Mouse (Mus musculus): Measurements from ENCODE around the gene Gm49450. TPM values are rescaled to one million over a fixed set of nuclear protein-coding genes. Genes with fewer than 3 reads are reported as not detected.
A peak's percentile ranks its signal among the peaks of the same experiment; 100 is the strongest.

Gm49450 gene
- total RNA-seq, 2 experiments from 2014 or later, result not detected

DNA sequence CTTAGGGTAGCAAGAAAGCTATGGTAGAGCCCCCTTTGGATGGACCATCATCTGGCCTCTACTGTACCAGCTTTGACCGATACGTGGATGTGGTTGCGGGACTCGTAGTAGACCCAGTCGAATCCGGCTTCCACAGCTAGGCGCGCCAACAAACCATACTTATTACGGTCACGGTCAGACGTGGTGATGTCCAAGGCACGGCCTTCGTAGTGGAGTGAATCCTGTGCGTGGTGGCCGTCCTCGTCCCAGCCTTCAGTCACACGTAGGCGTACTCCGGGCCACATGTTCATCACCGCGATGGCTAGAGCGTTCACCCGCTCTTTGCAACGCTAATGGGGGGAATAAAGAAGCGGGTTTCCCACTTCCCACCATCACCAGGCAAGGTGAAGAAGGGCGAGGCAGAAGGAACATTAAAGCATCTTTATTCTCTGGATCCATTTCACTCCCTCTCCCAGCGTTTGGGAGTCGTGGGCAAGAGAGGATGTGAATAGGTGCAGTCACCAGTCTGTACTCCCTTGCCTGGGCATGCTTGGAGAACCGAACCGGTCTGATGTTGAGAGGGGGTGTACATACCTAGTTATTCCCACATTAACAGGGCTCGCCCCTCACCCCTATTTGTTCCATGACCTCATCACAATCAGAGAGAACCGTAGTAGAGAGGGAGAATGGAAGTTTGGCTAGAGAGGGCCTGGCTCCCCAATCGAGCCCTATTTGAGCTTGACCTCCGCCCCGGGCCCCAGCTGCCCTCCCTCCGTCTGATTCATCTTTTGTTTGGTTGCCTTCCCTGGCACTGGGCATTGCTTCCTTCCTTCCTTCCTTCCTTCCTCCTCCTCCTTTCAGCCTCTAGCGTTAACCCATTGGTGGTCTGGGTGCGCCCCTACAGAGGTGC is 58.4 kb downstream of the Gm49450 start:
- DNase-seq (ENCODE audit: low spot score in 2 of 2), result no peak

DNA sequence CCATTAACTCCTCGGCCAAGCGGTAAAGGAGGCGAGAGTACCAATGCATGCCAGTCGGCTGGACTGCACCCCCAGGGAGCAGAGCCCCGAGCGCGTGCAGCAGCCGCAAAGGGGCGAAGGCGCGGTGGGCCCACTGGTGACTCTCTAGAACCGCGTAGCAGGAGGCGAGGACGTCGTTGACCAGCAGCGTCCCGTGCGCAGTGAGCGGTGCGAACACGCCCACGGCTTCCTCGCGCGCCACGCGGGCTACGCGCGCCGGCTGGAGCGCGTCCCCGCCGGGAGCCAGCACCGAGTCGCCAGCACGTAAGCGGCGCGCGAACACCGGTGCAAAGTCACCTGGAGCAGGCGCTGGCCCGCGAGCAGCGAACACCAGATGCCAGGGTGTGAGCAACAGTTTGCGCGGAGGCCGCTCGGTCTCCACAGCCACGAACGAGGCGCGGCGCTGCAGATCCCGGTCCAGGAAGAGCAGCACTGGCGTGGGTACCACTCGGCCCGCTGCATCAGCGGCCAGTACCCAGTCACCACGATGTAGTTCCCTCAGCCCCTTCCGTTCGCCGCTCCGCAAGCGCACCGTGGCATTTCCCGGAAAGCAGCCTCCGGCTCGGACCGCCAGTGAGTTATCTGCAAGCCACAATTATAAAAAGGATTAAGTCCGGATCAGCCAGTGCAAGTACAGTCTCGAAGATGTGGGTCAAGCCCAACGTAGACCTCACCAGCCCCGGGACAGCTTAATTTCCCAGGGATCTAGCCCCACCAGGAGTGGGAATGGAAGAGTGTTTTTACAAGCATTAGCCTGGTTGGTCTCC is 59.2 kb downstream of the Gm49450 start, which contains the start of gene Rhebl1:
Rhebl1 (minus strand) TSS at position 601 of the 806 bp plus-strand sequence.
- DNase-seq (ENCODE audit: low spot score in 2 of 2), result peak; percentile 36 to 54

DNA sequence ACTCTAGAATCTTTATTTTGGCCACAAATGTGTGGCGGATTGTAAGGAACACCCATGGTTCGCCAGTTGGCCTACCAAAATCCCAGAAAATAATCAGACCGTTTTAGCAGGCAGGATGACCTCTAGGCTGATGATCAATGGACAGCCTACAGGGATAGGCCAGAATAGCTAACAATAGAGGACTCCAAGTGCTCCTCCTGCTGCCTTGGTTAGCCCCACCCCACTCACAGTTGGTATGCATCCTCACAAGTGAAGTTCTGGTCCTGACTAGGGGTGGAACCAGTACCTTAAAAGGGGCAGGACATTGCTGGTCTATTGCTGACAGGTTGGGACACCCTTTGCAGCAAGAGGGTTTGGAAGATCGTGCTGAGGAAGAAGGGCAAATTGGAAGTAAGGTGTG is 60.3 kb downstream of the Gm49450 start:
- no peak for DNase-seq (ENCODE audit: low spot score in 2 of 2)

DNA sequence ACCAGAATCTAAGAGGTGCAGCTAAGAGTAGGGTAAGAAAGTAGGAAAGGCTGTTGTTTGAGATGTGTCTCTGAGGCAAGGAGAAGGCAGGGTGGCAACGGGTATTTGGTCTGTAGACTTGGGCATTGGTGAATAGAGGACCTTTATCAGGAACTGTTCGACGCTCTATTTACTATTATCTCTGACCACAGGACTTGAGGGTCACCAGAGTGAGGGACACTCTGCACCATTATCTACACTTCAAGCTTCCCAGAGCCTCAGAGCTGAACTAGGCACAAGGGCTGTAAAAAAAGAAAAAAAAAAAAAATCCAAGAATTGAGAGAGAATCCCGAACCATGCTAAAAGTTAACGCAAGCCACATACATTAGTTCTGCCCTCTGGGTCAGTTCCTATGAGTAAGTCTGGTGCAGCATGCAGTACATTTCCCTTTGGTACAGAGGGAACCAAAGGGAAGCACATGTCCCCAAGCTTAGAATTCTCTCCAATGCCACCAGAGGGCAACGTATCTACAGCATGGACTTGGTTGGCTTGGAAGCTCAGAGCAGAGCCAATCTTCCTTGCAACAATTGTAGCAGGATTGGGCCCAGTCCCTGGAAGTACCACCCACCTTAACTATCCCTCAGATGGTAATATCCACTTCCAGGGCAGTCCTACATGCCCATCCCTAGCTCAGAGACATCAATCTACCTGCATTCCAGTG is 61.3 kb downstream of the Gm49450 start:
- peak; percentile 60 for DNase-seq (ENCODE audit: low spot score in 2 of 2)

DNA sequence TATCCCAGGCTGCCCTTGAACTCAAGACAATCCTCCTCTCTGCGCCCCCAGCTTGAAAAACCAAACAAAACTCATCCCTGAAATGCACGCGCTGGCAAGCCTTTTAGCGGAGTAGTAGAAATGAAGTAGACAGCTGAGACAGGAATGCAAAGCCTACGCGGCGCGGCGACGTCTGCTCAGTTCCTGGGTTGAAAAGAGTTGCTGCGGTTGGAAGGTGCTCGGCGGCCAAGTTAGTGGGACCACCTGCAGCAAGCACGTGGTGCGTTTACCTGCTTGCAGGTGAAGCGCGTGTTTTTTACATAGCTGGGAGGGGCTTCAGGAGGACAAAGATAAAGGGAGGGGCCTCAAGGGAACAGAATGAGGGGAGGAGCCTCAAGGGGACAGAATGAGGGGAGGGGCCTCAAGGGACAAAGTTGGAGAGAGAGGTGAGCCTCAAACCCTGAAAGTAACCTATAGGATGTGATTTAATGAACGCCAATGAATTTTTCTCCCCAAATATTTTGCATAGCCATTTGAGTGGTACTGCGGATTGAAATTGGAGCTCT is 62.1 kb downstream of the Gm49450 start:
- no peak for DNase-seq (ENCODE audit: low spot score in 2 of 2)

DNA sequence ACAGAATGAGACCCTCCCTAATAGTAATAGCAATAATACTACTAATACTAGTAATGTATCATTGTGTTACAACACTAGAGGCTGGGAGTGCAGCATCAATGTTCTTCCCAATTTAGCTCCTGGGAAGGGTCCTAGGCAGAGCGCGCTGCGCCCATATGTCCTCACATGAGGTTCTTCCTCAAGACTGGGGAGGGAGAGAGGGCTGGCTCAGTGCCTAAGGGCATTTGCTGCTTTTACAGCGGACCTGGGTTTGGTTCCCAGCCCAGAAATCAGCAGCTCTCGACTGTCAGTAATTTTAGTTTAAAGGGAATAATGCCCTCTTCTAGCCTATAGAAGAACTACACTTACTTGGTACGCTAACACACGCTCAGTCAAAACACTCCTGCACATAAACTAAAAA is 65.8 kb downstream of the Gm49450 start:
- DNase-seq (ENCODE audit: low spot score in 2 of 2), result no peak

DNA sequence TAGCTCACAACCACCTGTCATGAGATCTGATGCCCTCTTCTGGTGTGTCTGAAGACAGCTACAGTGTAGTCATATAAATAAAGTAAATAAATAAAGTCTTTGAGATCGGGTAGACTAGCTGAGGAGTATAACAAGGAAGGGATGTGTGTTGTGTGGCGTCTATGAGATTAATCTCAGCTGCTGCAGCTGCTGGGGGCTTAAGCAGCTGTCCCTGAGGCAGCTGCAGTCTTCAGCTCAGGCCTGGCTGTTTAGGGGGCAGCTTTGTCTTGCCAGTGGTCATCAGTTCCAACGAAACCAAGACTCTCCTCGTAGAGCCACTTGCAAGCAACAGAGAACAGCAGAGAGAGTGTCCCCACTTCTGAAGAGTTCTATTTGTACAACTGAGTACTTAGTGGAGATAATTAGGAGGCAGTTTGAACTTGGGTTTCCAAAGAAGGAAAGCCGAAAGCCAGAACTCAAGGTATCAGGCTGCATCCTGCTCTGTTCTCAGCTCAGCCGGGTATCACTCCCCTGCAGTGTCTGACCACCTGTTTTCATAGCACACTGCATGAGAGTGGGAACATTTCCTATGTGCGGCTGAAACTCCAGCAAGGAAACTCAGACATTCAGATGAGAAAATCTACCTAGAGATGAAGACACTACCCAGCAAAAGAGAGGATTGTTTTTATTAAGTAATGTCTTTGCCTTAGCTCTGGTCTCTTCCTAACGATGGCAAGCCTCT is 66.5 kb downstream of the Gm49450 start:
- no peak for DNase-seq (ENCODE audit: low spot score in 2 of 2)

DNA sequence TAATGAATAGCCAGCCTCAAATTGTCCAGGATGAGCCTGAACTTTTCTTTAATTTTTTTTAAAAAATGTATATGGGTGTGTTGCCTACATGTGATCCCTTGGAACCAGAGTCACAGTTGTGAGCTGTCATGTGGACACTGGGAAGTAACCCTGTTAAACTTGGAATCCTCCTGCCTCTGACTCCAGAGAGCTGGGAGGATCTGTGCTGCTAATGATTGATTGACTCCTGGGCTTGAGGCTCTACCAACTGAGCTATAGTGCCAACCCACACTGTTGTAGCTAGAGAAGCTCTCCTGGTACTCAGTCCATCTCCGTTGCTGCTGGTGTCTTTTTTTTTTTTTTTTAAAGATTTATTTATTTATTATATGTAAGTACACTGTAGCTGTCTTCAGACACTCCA is 69.2 kb downstream of the Gm49450 start:
- DNase-seq (ENCODE audit: low spot score in 2 of 2), result no peak

DNA sequence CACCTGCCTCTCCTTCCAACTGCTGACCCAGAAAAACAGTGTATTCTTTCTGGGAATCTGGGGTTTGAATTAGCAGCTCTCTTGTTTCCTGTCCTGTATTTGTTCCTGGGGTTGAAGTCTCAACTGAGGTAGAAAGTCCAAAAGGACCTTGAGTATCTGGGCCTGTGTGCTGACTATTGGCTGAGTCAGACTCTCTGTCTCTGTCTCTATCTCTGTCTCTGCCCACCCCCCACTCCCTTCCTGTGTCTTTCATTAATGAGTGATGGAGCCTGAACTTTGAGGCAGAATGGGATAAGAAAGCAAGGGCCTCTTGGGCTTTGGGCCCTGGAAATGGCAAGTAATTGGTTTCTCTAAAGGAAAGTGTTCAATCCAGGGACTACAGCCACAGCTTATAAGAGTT is 69.7 kb downstream of the Gm49450 start:
- no peak for DNase-seq (ENCODE audit: low spot score in 2 of 2)

Other genes with a start within 250 kb of the Gm49450 start
- gene Ccdc65, start 245.3 kb downstream of the Gm49450 start, total RNA-seq (2021), result 10 to 100 TPM in 1 of 2 experiments, 1 to 10 TPM in 1; 9.5 to 10.5 TPM
- 1 to 10 TPM; 1.9 to 2.6 TPM for gene Fkbp11, start 225.4 kb downstream of the Gm49450 start, total RNA-seq (2021)
- 100 to 1,000 TPM; 724 to 773 TPM for gene Arf3, start 190.3 kb downstream of the Gm49450 start, total RNA-seq (2021)
- 1 to 10 TPM in 1 of 2 experiments, under 1 TPM in 1; 0.63 to 1.1 TPM for gene Wnt10b, start 175.4 kb downstream of the Gm49450 start, total RNA-seq (2021)
- not detected for gene Wnt1, start 163.7 kb downstream of the Gm49450 start, total RNA-seq (2021)
- gene Ddn, start 144.1 kb downstream of the Gm49450 start, total RNA-seq (2021), result 100 to 1,000 TPM; 778 to 797 TPM
- 10 to 100 TPM; 54.6 to 56.2 TPM for gene Prkag1, start 122.0 kb downstream of the Gm49450 start, total RNA-seq (2021)
- 10 to 100 TPM; 74.3 to 77.8 TPM for gene Kmt2d, start 82.3 kb downstream of the Gm49450 start, total RNA-seq (2021)
- 10 to 100 TPM in 1 of 2 experiments, 1 to 10 TPM in 1; 8.6 to 12.9 TPM for gene Rhebl1, start 59.0 kb downstream of the Gm49450 start, total RNA-seq (2021)
- gene Dhh, start 55.0 kb downstream of the Gm49450 start, total RNA-seq (2021), result under 1 TPM; 0.21 to 0.26 TPM
- gene Lmbr1l, start 35.3 kb downstream of the Gm49450 start, total RNA-seq (2021), result 10 to 100 TPM; 12.9 to 17.9 TPM
- gene Tuba1b, start 19.0 kb downstream of the Gm49450 start, total RNA-seq (2021), result 100 to 1,000 TPM; 584 to 602 TPM
- 100 to 1,000 TPM; 874 to 893 TPM for gene Tuba1a, start 152 bp upstream of the Gm49450 start, total RNA-seq (2021)
- 10 to 100 TPM; 65.4 to 66.8 TPM for gene Tuba1c, start 76.3 kb upstream of the Gm49450 start, total RNA-seq (2021)
- gene Prph, start 101.6 kb upstream of the Gm49450 start, total RNA-seq (2021), result 1 to 10 TPM in 1 of 2 experiments, under 1 TPM in 1; 0.77 to 2.6 TPM
- not detected for gene Troap, start 121.0 kb upstream of the Gm49450 start, total RNA-seq (2021)
- gene C1ql4, start 134.3 kb upstream of the Gm49450 start, total RNA-seq (2021), result not detected
- gene Dnajc22, start 139.6 kb upstream of the Gm49450 start, total RNA-seq (2021), result not detected
- gene Spats2, start 172.4 kb upstream of the Gm49450 start, total RNA-seq (2021), result 10 to 100 TPM; 32.5 to 33.5 TPM